Mouse (Mus musculus) forebrain, embryonic 11.5 days (tissue): ENCODE results near the gene Bag6. TPM values are rescaled to one million over a fixed set of nuclear protein-coding genes. Genes with fewer than 3 reads are reported as not detected.

Experiments
- ATAC-seq: fragments of 200-750 bp; cut with Nextera tagmentation; replicated peaks from 2 replicates; pipeline ENCODE4 v1.8.0; 2017; ENCODE audit warnings: moderate TSS enrichment; ENCODE audit not compliant: low FRiP score
- DNase-seq: peaks from one replicate; pipeline ENCODE4 v3.0.0-alpha.2; 2017; ENCODE audit warnings: low spot score
- H3K27ac ChIP-seq: fragments of 300-500 bp; sonication (generic); 2 replicates; pipeline ENCODE4 v1.5.1; 2014; ENCODE audit warnings: low read depth, low read length
- H3K27me3 ChIP-seq: fragments of 300-500 bp; sonication (generic); 2 replicates; pipeline ENCODE4 v1.6.1; 2014; ENCODE audit warnings: mild to moderate bottlenecking, low read length, mixed read lengths; ENCODE audit not compliant: control insufficient read depth, insufficient read depth
- H3K36me3 ChIP-seq: fragments of 300-500 bp; sonication (generic); 2 replicates; pipeline ENCODE4 v1.6.1; 2014; ENCODE audit warnings: mild to moderate bottlenecking, low read length, moderate library complexity, mixed read lengths; ENCODE audit not compliant: control insufficient read depth, insufficient read depth
- H3K4me1 ChIP-seq: fragments of 300-500 bp; sonication (generic); replicated peaks from 2 replicates; pipeline ENCODE4 v1.6.1; 2014; ENCODE audit warnings: low read length, mixed read lengths; ENCODE audit not compliant: control insufficient read depth, insufficient read depth
- H3K4me2 ChIP-seq: fragments of 300-500 bp; sonication (generic); 2 replicates; pipeline ENCODE4 v1.6.1; 2014; ENCODE audit warnings: low read depth, mild to moderate bottlenecking, low read length, moderate library complexity, mixed read lengths; ENCODE audit not compliant: severe bottlenecking
- H3K4me3 ChIP-seq: fragments of 300-500 bp; sonication (generic); 2 replicates; pipeline ENCODE4 v1.5.1; 2014; ENCODE audit warnings: low read depth, low read length
- H3K9ac ChIP-seq: fragments of 300-500 bp; sonication (generic); 2 replicates; pipeline ENCODE4 v1.6.1; 2014; ENCODE audit warnings: low read length
- H3K9me3 ChIP-seq: fragments of 300-500 bp; sonication (generic); 2 replicates; pipeline ENCODE4 v1.6.1; 2016; ENCODE audit warnings: low read length, mixed read lengths; ENCODE audit not compliant: control insufficient read depth
- WGBS: fragments of 180-500 bp; shearing (Covaris S2); extraction: QIAGEN DNeasy Blood & Tissue Kit; methylation state at CpG from one replicate; pipeline ENCODE4 v1.1.7; 2014; 5-methylcytosine and 5-hydroxymethylcytosine counted together
- polyA plus RNA-seq: library from polyadenylated mRNA; unstranded; fragments of >200 nt; fragmentation: Nextera tagmentation; extraction: Ambion mirVana; gene quantifications from 2 replicates; pipeline ENCODE4 v1.2.1, GENCODE M21; 2014

The Bag6 gene
- polyA plus RNA-seq, 1 experiment from 2014 or later, result 96.6 TPM

DNA sequence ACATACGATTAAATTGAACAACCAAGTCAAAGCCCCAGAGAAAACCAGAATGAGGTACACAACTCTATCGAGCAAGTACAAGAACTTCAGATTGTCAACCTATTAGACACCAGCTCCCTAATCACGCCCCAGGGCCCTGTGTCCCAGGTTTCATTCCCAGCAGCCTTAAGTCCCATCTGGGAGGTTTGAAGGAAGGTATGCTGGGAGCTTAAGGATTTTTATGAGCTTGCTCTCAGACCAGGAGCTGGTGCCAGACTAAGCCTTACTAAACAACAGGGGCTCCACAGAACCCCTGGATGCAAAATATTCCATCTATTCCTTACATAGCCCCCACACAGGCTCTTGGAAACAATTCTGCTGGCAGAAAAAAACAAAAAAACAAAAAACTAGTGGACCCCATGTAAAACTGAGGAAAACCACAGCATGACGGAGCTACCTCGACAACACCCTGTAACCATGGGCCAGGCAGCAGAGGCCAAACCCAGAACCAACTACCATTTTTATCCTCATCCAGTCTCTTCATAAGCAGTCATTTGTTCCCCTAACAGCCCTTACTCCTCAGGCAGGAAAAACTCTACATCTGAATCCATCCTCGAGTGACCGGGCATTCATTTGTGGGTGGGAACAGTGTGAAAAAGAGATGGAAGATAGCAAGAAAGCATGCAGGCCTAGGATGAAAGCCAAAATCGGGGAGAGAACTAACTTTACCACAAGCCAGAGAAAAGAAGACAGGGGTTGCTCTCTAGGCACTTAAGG lies 28.5 kb downstream of the Bag6 start:
- ATAC-seq (no peak), DNase-seq (no peak)
- Histone ChIP-seq H3K9ac (peak overlapping the region; percentile 100), H3K4me1 (peaks cover 9% of the 10 kb centered on the region), H3K36me3 (peaks cover 31% of the 10 kb centered on the region), H3K27ac (peak overlapping the region; percentile 95), H3K9me3 (no peaks in the 10 kb centered on the region), H3K4me2 (peak overlapping the region; percentile 93), H3K4me3 (peak overlapping the region; percentile 100), H3K27me3 (no peaks in the 10 kb centered on the region)
- 20% methylated on average over 8 of the region's 8 CpGs for WGBS

DNA sequence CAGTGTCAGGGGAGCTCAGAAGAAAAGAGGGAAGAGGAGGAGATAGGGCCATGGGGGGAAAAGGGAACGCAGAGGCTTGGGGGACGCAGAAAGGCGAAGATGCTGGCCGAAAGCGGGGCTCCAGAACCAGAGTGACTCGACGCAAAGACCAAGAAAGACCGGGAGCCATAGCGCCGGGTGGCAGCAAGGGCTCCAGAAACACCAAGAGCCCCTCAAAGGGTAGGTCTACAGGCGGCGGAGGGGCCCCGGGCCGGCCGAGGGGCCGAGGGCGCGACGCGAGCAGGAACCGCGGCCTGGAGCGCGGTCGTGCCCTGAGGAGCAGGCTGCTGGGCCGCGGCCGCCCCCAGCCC lies 29.2 kb downstream of the Bag6 start:
- H3K4me2 ChIP-seq, result peak overlapping the region; percentile 93
- ATAC-seq (no peak), DNase-seq (no peak)
- H3K4me3 ChIP-seq, result peak overlapping the region; percentile 100
- H3K27ac ChIP-seq, result peak overlapping the region; percentile 95
- H3K4me1 ChIP-seq, result peaks cover 9% of the 10 kb centered on the region
- peak overlapping the region; percentile 100 for H3K9ac ChIP-seq
- 0% methylated on average over 26 of the region's 28 CpGs for WGBS
- peaks cover 27% of the 10 kb centered on the region for H3K36me3 ChIP-seq
- H3K27me3 ChIP-seq, result no peaks in the 10 kb centered on the region
- no peaks in the 10 kb centered on the region for H3K9me3 ChIP-seq

DNA sequence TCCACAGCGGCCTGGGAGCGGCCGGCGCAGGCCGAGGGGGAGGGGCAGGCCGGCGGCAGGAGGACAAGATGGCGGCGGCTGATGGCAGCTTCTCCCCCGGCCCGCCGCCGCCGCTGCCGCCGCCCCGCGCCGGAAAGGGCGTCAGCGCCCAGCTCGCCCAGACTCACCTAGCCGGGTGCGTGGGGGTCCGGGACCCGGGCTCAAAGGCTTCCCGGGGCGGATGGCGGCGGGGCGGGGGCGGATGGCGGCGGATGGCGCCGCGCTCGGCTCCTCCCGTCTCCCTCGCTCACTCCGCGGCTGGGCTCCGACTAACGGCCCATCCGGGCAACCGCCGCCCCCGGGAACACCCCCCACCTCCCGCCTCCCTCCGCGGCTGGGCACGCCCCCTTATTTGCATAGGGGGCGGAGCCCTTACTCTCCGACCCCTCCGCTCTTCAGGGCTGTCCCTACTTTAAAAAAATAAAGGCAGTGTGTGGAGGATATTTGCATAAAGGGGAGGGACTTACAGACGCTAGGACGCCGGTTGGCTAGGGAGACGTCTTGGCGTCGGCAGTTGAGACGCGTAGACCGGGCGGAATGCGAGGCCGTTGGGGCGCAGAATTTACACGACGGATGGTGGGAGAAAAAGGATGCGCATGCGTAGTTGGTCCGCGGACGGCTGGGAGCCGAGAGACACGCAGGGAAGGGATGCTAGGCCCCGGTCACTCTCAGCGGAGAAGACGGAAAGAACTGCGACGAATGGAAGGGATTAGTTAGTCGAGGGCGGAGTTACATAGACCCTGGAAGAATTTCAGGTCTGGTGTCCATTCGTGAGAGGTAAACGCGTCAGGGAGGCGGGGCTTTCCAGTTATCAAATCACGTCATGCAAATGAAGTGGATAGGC lies 29.8 kb downstream of the Bag6 start, which contains the start of gene Prrc2a:
TSS of gene Prrc2a (minus strand) at position 330 of the 883 bp plus-strand sequence.
- Histone ChIP-seq H3K27ac (peak within 1 kb of the TSS; percentile 95), H3K4me2 (peak within 1 kb of the TSS; percentile 93), H3K9me3 (no peaks in the 10 kb centered on the region), H3K4me3 (peak within 1 kb of the TSS; percentile 100), H3K9ac (peak within 1 kb of the TSS; percentile 100), H3K27me3 (no peaks in the 10 kb centered on the region), H3K36me3 (peaks cover 21% of the 10 kb centered on the region), H3K4me1 (peaks cover 9% of the 10 kb centered on the region)
- peak; percentile 98 for DNase-seq
- 1% methylated on average over 74 of the region's 89 CpGs for WGBS
- peak; percentile 94 for ATAC-seq

- Histone ChIP-seq H3K27ac (peak overlapping the region; percentile 95), H3K9me3 (no peaks in the 10 kb centered on the region), H3K9ac (peak overlapping the region; percentile 69), H3K4me2 (peak overlapping the region; percentile 67), H3K4me3 (peak overlapping the region; percentile 100), H3K36me3 (peaks cover 14% of the 10 kb centered on the region), H3K27me3 (no peaks in the 10 kb centered on the region), H3K4me1 (peaks cover 9% of the 10 kb centered on the region)
- WGBS, result 25% methylated on average over 12 of the region's 12 CpGs
- no peak for DNase-seq
- ATAC-seq, result peak; percentile 85
Observed at GRCm38 (mm10) chr17:35165451-35166155, 30.6 kb downstream of the Bag6 start.

GRCm38 (mm10) chr17:35166352-35167035 lies 31.5 kb downstream of the Bag6 start:
- Histone ChIP-seq H3K4me1 (peaks cover 9% of the 10 kb centered on the region), H3K9me3 (no peaks in the 10 kb centered on the region), H3K36me3 (peaks cover 6% of the 10 kb centered on the region), H3K4me2 (peak overlapping the region; percentile 67), H3K4me3 (peak overlapping the region; percentile 100; the same call in 1 of the 2 replicates), H3K9ac (peak overlapping the region; percentile 69), H3K27me3 (no peaks in the 10 kb centered on the region), H3K27ac (peak overlapping the region; percentile 95)
- 74% methylated on average over 8 of the region's 8 CpGs for WGBS
- no peak for DNase-seq
- ATAC-seq, result no peak

GRCm38 (mm10) chr17:35167794-35168193 lies 32.8 kb downstream of the Bag6 start:
- Histone ChIP-seq H3K36me3 (no peaks in the 10 kb centered on the region), H3K9me3 (no peaks in the 10 kb centered on the region), H3K27me3 (no peaks in the 10 kb centered on the region), H3K4me2 (no peak overlapping the region), H3K4me3 (no peak overlapping the region), H3K27ac (no peak overlapping the region), H3K4me1 (peaks cover 6% of the 10 kb centered on the region), H3K9ac (no peak overlapping the region)
- 87% methylated on average over 7 of the region's 7 CpGs for WGBS
- DNase-seq (no peak), ATAC-seq (no peak)

GRCm38 (mm10) chr17:35168541-35169207 lies 33.7 kb downstream of the Bag6 start:
- Histone ChIP-seq H3K4me3 (no peak overlapping the region), H3K9ac (no peak overlapping the region), H3K4me2 (no peak overlapping the region), H3K27me3 (no peaks in the 10 kb centered on the region), H3K27ac (no peak overlapping the region), H3K4me1 (peaks cover 3% of the 10 kb centered on the region; the same call in 1 of the 2 replicates), H3K36me3 (no peaks in the 10 kb centered on the region), H3K9me3 (no peaks in the 10 kb centered on the region)
- ATAC-seq (no peak), DNase-seq (no peak)
- WGBS, result 20% methylated on average over 4 of the region's 4 CpGs
